Mouse (Mus musculus) hindbrain, postnatal 0 days (tissue): ENCODE data around the gene Polr3c. TPM values are rescaled to one million over a fixed set of nuclear protein-coding genes. Genes with fewer than 3 reads are reported as not detected.

Experiments used
- ATAC-seq: fragments of 200-750 bp; cut with Nextera tagmentation; 2 replicates; pipeline ENCODE4 v1.8.0; 2017; ENCODE audit warnings: mild to moderate bottlenecking, moderate TSS enrichment, moderate library complexity
- DNase-seq: peaks from one replicate; pipeline ENCODE4 v3.0.0-alpha.2; 2015; ENCODE audit warnings: low spot score
- H3K27ac ChIP-seq: fragments of 300-500 bp; sonication (generic); 2 replicates; pipeline ENCODE4 v1.5.1; 2014; ENCODE audit warnings: mild to moderate bottlenecking
- H3K27me3 ChIP-seq: fragments of 300-500 bp; sonication (generic); 2 replicates; pipeline ENCODE4 v1.6.1; 2014; ENCODE audit warnings: low read length, mixed read lengths; ENCODE audit not compliant: insufficient read depth
- H3K36me3 ChIP-seq: fragments of 300-500 bp; sonication (generic); 2 replicates; pipeline ENCODE4 v1.6.1; 2014; ENCODE audit warnings: low read length, mixed read lengths; ENCODE audit not compliant: insufficient read depth
- H3K4me1 ChIP-seq: fragments of 300-500 bp; sonication (generic); 2 replicates; pipeline ENCODE4 v1.6.1; 2014; ENCODE audit warnings: antibody characterized with exemption, low read length, mixed read lengths; ENCODE audit not compliant: insufficient read depth
- H3K4me2 ChIP-seq: fragments of 300-500 bp; sonication (generic); 2 replicates; pipeline ENCODE4 v1.6.1; 2014; ENCODE audit warnings: low read depth, mild to moderate bottlenecking, low read length, moderate library complexity, mixed read lengths
- H3K4me3 ChIP-seq: fragments of 300-500 bp; sonication (generic); 2 replicates; pipeline ENCODE4 v1.5.1; 2014; ENCODE audit warnings: low read length
- H3K9ac ChIP-seq: fragments of 300-500 bp; sonication (generic); replicated peaks from 2 replicates; pipeline ENCODE4 v1.6.1; 2014; ENCODE audit warnings: mild to moderate bottlenecking, low read length, moderate library complexity, mixed read lengths
- H3K9me3 ChIP-seq: fragments of 300-500 bp; sonication (generic); 2 replicates; pipeline ENCODE4 v1.6.1; 2016; ENCODE audit warnings: low read length, mixed read lengths
- CTCF ChIP-seq: IDR thresholded peaks from 2 replicates; pipeline ENCODE4 v1.5.1; 2016; ENCODE audit warnings: antibody characterized with exemption, control low read depth, low read depth
- WGBS: fragments of 180-500 bp; shearing (Covaris S2); extraction: QIAGEN DNeasy Blood & Tissue Kit; methylation state at CpG from one replicate; pipeline ENCODE4 v1.1.7; 2014; 5-methylcytosine and 5-hydroxymethylcytosine counted together
- polyA plus RNA-seq: library from polyadenylated mRNA; unstranded; fragments of >200 nt; fragmentation: Nextera tagmentation; extraction: Ambion mirVana; gene quantifications from 2 replicates; pipeline ENCODE4 v1.2.1, GENCODE M21; 2015
- total RNA-seq: library from RNA; depleted of rRNA; stranded (reverse); fragments of >200 nt; gene quantifications from 2 replicates; pipeline ENCODE4 v1.2.3, GENCODE M21; 2014

Polr3c gene
- total and polyA plus RNA-seq, 2 experiments from 2014 or later, result 11.7 to 29.1 TPM

DNA sequence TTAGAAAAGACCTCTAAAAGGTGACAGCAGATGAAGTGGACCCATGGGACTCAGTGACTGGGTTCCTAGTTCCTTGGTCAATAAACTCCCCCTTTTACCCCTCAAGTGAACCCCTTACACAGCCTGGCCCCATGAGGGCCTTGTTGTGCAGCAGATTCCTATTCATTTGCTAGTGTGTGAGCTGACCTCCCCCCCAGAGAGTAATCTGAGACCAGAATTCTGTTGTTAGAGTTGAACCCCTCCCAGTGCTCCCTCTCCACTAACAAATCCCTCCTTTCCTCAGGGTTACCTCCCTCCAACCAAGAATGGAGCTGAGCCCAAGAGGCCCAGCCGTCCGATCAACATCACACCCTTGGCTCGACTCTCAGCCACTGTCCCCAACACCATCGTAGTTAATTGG lies 26.4 kb downstream of the Polr3c start:
- no peak for TF ChIP-seq CTCF
- H3K36me3 ChIP-seq, result peaks cover 40% of the 10 kb centered on the region
- no peaks in the 10 kb centered on the region for H3K27me3 ChIP-seq
- DNase-seq (no peak), ATAC-seq (no peak)
- no peaks in the 10 kb centered on the region for H3K9me3 ChIP-seq
- H3K9ac ChIP-seq, result no peak overlapping the region
- 80% methylated on average over 4 of the region's 4 CpGs for WGBS
- H3K4me1 ChIP-seq, result peaks cover 6% of the 10 kb centered on the region
- no peak overlapping the region for H3K4me2 ChIP-seq
- H3K27ac ChIP-seq, result no peak overlapping the region
- no peak overlapping the region for H3K4me3 ChIP-seq

DNA sequence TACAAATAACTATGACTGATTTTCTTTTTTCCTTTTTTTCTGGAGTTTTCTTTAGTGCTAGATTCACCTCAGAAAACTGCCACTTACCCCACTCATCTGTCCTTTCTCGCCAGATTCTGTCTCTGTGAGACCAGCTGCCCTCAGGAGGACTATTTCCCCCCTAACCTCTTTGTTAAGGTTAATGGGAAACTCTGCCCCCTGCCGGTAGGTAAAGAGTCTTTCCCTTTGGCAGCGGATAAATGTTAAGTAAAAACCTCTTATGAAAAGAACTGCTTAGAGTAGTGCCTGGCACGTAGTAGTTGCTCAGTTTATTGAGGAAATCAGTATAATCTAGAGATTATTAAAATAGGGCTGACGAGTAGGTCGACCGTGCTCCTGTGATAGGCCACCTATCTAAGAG lies 27.1 kb downstream of the Polr3c start:
- Histone ChIP-seq H3K9ac (no peak overlapping the region), H3K27me3 (no peaks in the 10 kb centered on the region), H3K4me2 (no peak overlapping the region), H3K27ac (no peak overlapping the region), H3K4me1 (peaks cover 10% of the 10 kb centered on the region), H3K36me3 (peaks cover 40% of the 10 kb centered on the region), H3K9me3 (no peaks in the 10 kb centered on the region), H3K4me3 (no peak overlapping the region)
- peak; percentile 46 for DNase-seq
- peak; percentile 56 for TF ChIP-seq CTCF
- 58% methylated on average over 7 of the region's 7 CpGs for WGBS
- ATAC-seq, result no peak

DNA sequence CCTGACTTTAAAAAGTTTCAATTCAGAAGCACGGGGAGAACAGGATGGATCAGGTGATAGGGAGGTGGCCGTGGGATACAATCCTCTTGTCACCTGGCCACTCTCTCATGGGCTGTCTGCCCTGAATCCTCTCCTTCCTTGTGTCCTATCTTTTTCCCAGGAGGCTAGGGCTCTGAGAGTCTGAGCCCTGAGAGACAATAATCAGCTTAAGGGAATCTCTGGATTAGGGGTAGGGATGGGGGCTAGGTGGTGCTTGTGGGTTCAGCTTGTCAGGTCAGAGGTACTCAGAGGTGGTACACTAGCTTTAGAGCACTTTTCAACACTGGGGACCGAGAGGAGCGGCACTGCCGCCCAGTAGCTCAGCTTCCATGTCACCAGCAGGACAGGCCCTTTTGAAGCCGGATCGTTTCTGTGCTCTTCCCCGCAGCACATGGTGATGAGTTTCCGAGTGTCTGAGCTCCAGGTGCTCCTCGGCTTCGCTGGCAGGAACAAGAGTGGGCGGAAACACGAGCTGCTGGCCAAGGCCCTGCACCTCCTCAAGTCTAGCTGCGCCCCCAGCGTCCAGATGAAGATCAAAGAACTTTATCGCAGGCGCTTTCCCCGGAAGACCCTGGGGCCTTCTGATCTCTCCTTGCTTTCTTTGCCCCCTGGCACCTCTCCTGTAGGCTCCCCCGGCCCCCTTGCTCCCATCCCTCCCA lies 28.3 kb downstream of the Polr3c start:
- Histone ChIP-seq H3K36me3 (peaks cover 30% of the 10 kb centered on the region), H3K4me3 (no peak overlapping the region), H3K4me1 (peaks cover 10% of the 10 kb centered on the region), H3K27me3 (no peaks in the 10 kb centered on the region), H3K9me3 (no peaks in the 10 kb centered on the region), H3K27ac (no peak overlapping the region), H3K9ac (no peak overlapping the region), H3K4me2 (no peak overlapping the region)
- peak; percentile 20 for TF ChIP-seq CTCF
- DNase-seq (no peak), ATAC-seq (no peak)
- WGBS, result 62% methylated on average over 19 of the region's 19 CpGs

DNA sequence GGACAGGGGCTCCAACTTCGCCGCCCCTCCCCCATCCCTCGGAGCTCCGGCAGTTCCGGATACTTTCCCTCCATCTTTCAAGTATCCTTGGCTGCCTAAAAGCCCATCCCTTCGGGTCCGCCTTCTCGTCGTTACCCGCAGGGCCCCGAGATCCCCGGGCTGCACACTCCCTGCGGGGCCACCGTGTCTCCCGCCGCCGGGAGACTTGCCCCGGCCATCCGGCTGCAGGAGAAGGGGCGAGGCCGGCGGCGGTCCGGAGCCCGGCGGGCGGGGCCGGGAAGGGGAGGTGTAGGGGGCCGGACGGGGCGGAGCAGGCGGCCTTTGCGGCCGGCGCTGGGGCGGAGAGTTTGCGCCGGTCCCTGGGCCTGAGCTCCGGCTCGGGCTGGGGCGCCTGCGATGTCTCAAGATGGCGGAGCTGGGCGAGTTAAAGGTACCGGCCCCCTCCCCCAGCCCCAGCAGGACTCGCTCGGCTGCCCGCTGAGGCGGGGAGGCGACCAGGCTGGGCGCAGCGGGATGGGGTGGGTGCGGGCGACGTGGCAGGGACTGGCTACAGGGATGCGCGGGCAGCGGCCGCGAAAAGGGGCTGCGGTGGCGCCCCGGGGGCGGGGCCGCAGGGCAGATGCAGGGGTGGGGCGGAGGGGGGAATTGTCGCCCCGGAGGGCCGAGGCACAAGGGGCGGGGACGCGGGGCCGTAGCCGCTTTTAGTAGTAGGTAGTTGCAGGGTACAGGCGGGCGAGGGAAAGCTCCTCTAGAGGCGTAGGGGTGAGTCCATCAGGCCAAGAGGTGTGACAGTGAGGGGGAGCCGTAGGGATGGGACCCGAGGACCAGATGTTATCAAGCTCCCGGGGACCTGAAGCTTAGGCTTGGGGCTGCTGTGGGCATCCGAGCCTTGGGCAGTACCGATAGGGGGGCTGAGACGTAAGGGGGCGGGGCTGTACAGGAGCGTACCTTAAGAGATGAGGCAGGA lies 30.4 kb downstream of the Polr3c start:
- H3K4me3 ChIP-seq, result peak overlapping the region; percentile 71
- DNase-seq (peak; percentile 92), ATAC-seq (peak; percentile 95)
- H3K27ac ChIP-seq, result peak overlapping the region; percentile 80
- H3K27me3 ChIP-seq, result no peaks in the 10 kb centered on the region
- whole genome bisulfite sequencing, result 2% methylated on average over 78 of the region's 85 CpGs
- no peak; the same call in 1 of the 2 replicates for TF ChIP-seq CTCF
- peaks cover 15% of the 10 kb centered on the region for H3K36me3 ChIP-seq
- peak overlapping the region; percentile 75 for H3K9ac ChIP-seq
- peaks cover 10% of the 10 kb centered on the region for H3K4me1 ChIP-seq
- no peaks in the 10 kb centered on the region for H3K9me3 ChIP-seq
- H3K4me2 ChIP-seq, result peak overlapping the region; percentile 93

DNA sequence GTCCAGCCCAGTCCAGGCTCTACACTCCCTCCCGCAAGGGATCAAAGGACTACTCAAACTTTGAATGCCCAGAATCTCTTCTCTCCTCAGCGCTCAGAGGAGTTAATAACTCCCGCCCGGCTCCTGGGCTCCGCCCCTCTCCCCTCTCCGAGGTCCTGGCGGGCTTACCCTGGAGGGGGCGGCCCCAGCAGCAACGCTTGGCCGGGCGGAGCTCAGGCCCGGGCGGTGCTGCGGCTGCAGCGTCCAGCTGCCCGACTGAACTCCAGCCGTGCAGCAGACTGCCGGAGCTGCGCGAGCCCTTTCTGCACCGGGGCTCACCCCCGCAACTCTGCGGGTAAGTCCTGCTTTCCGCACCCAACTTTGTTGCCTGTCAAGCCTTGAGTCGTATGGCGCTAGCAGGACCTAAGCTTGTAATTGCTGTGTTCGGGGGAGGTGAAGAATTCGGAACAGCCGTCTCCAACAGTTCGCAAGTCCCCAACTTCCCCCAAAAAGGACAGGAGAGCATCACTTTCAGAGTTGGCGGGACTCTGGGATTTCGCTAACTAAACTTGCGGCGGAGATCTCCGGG lies 31.1 kb downstream of the Polr3c start, which contains the start of gene Pias3:
Gene Pias3 (plus strand): TSS at position 187 of the 568 bp plus-strand sequence.
- H3K4me3 ChIP-seq, result peak within 1 kb of the TSS; percentile 71
- peak within 1 kb of the TSS; percentile 93 for H3K4me2 ChIP-seq
- ATAC-seq (peak; percentile 71), DNase-seq (peak; percentile 78)
- no peaks in the 10 kb centered on the region for H3K27me3 ChIP-seq
- peaks cover 8% of the 10 kb centered on the region for H3K36me3 ChIP-seq
- no peaks in the 10 kb centered on the region for H3K9me3 ChIP-seq
- no peak for TF ChIP-seq CTCF
- under 1% methylated on average over 35 of the region's 35 CpGs for WGBS
- H3K4me1 ChIP-seq, result peaks cover 10% of the 10 kb centered on the region
- peak within 1 kb of the TSS; percentile 80 for H3K27ac ChIP-seq
- H3K9ac ChIP-seq, result peak within 1 kb of the TSS; percentile 75

DNA sequence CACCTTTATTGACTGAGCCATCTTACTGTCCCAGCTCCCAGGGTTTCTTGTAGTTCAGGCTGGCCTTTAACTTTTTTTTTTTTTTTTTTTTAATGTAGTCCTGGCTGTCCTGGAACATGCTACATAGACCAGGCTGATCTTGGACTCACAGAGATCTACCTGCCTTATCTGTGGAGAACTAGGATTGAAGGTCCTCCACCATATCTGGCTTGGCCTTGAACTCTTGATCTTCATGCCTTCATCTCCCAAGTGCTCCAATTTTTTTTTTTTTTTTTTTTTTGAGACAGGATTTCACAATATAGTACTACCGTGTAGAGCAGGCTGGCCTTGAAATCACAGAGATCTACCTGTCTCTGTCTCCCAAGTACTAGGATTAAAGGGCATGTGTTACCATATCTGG lies 33.8 kb downstream of the Polr3c start:
- Histone ChIP-seq H3K4me1 (peaks cover 10% of the 10 kb centered on the region), H3K36me3 (no peaks in the 10 kb centered on the region), H3K9ac (no peak overlapping the region), H3K27ac (no peak overlapping the region), H3K4me3 (no peak overlapping the region), H3K9me3 (no peaks in the 10 kb centered on the region), H3K4me2 (no peak overlapping the region), H3K27me3 (no peaks in the 10 kb centered on the region)
- no peak for DNase-seq
- WGBS, result 82% methylated on average over 1 of the region's 1 CpGs
- no peak for TF ChIP-seq CTCF
- ATAC-seq, result no peak
